Mouse (Mus musculus) heart, postnatal 0 days (tissue): ENCODE results near the gene Trmo. TPM values are rescaled to one million over a fixed set of nuclear protein-coding genes. Genes with fewer than 3 reads are reported as not detected.

Source experiments
- ATAC-seq: fragments of 200-750 bp; cut with Nextera tagmentation; 2 replicates; pipeline ENCODE4 v1.8.0; 2017; ENCODE audit warnings: low read depth, moderate number of reproducible peaks, moderate library complexity; ENCODE audit not compliant: insufficient read depth
- DNase-seq: peaks from one replicate; pipeline ENCODE4 v3.0.0-alpha.2; 2016; ENCODE audit warnings: low spot score
- H3K27ac ChIP-seq: fragments of 300-500 bp; sonication (generic); 2 replicates; pipeline ENCODE4 v1.5.1; 2014; ENCODE audit warnings: low read depth, mild to moderate bottlenecking
- H3K27me3 ChIP-seq: fragments of 300-500 bp; sonication (generic); 2 replicates; pipeline ENCODE4 v1.6.1; 2014; ENCODE audit warnings: low read length, mixed read lengths; ENCODE audit not compliant: control insufficient read depth, insufficient read depth
- H3K36me3 ChIP-seq: fragments of 300-500 bp; sonication (generic); replicated peaks from 2 replicates; pipeline ENCODE4 v1.6.1; 2014; ENCODE audit warnings: low read length, mixed read lengths; ENCODE audit not compliant: control insufficient read depth, insufficient read depth
- H3K4me1 ChIP-seq: fragments of 300-500 bp; sonication (generic); 2 replicates; pipeline ENCODE4 v1.6.1; 2014; ENCODE audit warnings: antibody characterized with exemption; ENCODE audit not compliant: control insufficient read depth, insufficient read depth
- H3K4me2 ChIP-seq: fragments of 300-500 bp; sonication (generic); 2 replicates; pipeline ENCODE4 v1.6.1; 2014; ENCODE audit warnings: low read depth, mild to moderate bottlenecking, low read length, moderate library complexity
- H3K4me3 ChIP-seq: fragments of 300-500 bp; sonication (generic); 2 replicates; pipeline ENCODE4 v1.5.1; 2014; ENCODE audit warnings: low read depth, low read length
- H3K9ac ChIP-seq: fragments of 300-500 bp; sonication (generic); replicated peaks from 2 replicates; pipeline ENCODE4 v1.6.1; 2014; ENCODE audit warnings: low read depth, low read length, mixed read lengths
- H3K9me3 ChIP-seq: fragments of 300-500 bp; sonication (generic); replicated peaks from 2 replicates; pipeline ENCODE4 v1.6.1; 2016; ENCODE audit warnings: low read length; ENCODE audit not compliant: control insufficient read depth
- CTCF ChIP-seq: IDR thresholded peaks from 2 replicates; pipeline ENCODE4 v1.5.1; 2016; ENCODE audit warnings: antibody characterized with exemption, control low read depth, low read depth
- EP300 ChIP-seq: IDR thresholded peaks from 2 replicates; pipeline ENCODE4 v1.6.1; 2016; ENCODE audit warnings: antibody characterized with exemption, low read depth
- WGBS: fragments of 180-500 bp; shearing (Covaris S2); extraction: QIAGEN DNeasy Blood & Tissue Kit; methylation state at CpG from one replicate; pipeline ENCODE4 v1.1.7; 2014; 5-methylcytosine and 5-hydroxymethylcytosine counted together
- polyA plus RNA-seq: library from polyadenylated mRNA; unstranded; fragments of >200 nt; fragmentation: Nextera tagmentation; extraction: Ambion mirVana; gene quantifications from 2 replicates; pipeline ENCODE4 v1.2.1, GENCODE M21; 2015
- total RNA-seq: library from RNA; depleted of rRNA; stranded (reverse); fragments of >200 nt; gene quantifications from 2 replicates; pipeline ENCODE4 v1.2.3, GENCODE M21; 2014; ENCODE audit warnings: low replicate concordance; rRNA removed

Gene Trmo
- total and polyA plus RNA-seq, 2 experiments from 2014 or later = 6.5 to 12.1 TPM

DNA sequence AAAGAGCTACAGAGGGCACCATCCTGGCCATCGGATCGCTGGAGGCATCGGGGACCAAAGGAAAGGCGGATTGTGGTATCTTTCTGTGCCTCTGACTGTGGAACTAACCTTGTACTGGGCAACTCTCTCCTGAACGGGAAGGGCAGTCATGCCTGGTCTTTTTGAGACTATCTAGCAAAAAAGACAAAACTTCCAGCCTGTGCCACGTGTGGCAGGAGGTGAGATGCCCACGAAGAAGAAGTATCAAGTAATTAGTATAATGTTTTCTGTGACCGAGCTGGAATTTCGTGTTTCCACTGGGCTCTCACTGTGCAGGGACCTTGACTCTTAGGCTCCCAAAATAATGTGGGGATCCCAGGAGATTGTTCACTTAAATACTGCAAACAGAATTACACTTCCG is 50.2 kb downstream of the Trmo start:
- Histone ChIP-seq H3K4me2 (no peak overlapping the region), H3K4me3 (no peak overlapping the region), H3K27me3 (peaks cover 66% of the 10 kb centered on the region), H3K9ac (no peak overlapping the region), H3K9me3 (no peaks in the 10 kb centered on the region), H3K36me3 (no peaks in the 10 kb centered on the region), H3K27ac (no peak overlapping the region), H3K4me1 (peaks cover 7% of the 10 kb centered on the region; the same call in 1 of the 2 replicates)
- ATAC-seq = no peak
- 26% methylated on average over 10 of the region's 10 CpGs for WGBS
- no peak for TF ChIP-seq CTCF
- no peak for TF ChIP-seq EP300
- DNase-seq = no peak

DNA sequence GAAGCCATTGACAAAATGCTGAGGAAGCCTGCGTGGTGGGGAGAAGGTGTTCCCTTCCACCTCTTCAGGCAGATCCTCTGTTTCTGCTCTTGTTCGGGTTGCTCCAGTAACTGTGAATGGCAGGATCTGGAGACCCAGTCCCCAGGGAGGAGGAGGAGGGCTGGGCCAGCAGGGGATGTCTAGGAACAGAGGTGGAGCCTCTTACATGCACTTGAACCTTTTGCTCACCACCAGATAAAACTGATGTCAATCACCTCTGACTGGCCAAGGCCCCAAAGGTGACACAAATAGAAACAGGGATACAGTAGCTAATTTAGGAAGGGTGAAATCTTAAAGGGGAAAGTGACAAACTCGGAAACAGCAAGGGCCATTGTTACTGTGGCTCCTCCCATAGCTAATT is 51.2 kb downstream of the Trmo start:
- Histone ChIP-seq H3K36me3 (no peaks in the 10 kb centered on the region), H3K27me3 (peaks cover 56% of the 10 kb centered on the region), H3K9me3 (no peaks in the 10 kb centered on the region), H3K9ac (no peak overlapping the region), H3K4me1 (peaks cover 7% of the 10 kb centered on the region; the same call in 1 of the 2 replicates), H3K4me2 (no peak overlapping the region), H3K27ac (no peak overlapping the region), H3K4me3 (no peak overlapping the region)
- DNase-seq = no peak
- no peak for TF ChIP-seq CTCF
- TF ChIP-seq EP300 = no peak
- 4% methylated on average over 3 of the region's 3 CpGs for WGBS
- ATAC-seq = no peak

DNA sequence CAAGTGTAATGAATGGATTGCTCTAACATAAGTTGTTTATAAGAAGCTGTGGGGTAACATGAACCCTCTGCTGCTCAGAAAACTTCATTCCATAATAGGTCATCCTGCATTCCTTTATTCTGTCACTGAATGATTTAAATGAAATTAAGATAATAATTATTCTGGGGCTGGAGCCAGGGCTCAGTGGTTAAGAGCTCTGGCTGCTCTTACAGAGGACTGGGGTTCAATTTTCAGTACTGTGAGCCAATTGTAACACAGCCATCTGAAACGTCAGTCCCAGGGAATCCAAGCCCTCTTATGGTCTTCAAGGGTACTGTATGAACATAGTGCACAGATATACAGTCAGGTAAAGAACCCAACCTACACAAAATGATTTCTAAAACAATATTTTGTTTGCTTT is 53.4 kb downstream of the Trmo start:
- no peak for ATAC-seq
- TF ChIP-seq CTCF (no peak), EP300 (no peak)
- H3K4me2 ChIP-seq = no peak overlapping the region
- no peak overlapping the region for H3K4me3 ChIP-seq
- DNase-seq = no peak
- no peaks in the 10 kb centered on the region for H3K9me3 ChIP-seq
- 17% methylated on average over 1 of the region's 1 CpGs for WGBS
- H3K36me3 ChIP-seq = no peaks in the 10 kb centered on the region
- H3K4me1 ChIP-seq = peaks cover 7% of the 10 kb centered on the region; the same call in 1 of the 2 replicates
- H3K27me3 ChIP-seq = peaks cover 34% of the 10 kb centered on the region
- H3K27ac ChIP-seq = no peak overlapping the region
- no peak overlapping the region for H3K9ac ChIP-seq

DNA sequence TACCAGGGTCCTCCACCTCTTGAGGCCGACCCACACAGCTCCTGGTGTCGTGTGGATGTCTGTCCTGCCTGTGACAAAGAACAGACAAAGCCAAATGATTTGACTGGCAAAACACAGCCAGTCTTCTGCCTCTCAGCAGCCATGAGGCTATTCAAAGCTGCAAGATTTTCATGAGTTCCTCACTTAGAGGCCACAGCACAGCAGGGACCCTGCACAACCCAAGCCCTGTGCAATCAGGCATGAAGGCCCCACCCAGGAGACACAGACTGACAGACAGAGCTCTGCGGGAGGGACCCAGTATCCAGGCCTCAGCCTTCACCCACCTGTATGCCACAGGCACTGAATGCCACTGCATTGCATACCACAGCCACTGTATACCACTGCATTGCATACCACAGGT is 60.3 kb downstream of the Trmo start:
- no peaks in the 10 kb centered on the region for H3K4me1 ChIP-seq
- no peaks in the 10 kb centered on the region for H3K9me3 ChIP-seq
- no peak overlapping the region for H3K9ac ChIP-seq
- no peak overlapping the region for H3K4me3 ChIP-seq
- H3K4me2 ChIP-seq = no peak overlapping the region
- 0 out of 2 replicates have a peak, but pooled peaks cover 4% of the 10 kb centered on the region for H3K27me3 ChIP-seq
- H3K27ac ChIP-seq = no peak overlapping the region
- no peak for ATAC-seq
- TF ChIP-seq EP300 (no peak), CTCF (no peak)
- no peak for DNase-seq
- H3K36me3 ChIP-seq = no peaks in the 10 kb centered on the region
- WGBS = 45% methylated on average over 3 of the region's 3 CpGs

Other genes with a start within 250 kb of the Trmo start
- 9.4 and 18.0 TPM in 2 replicates for gene Xpa, start 193.1 kb downstream of the Trmo start, total RNA-seq
- 17.6 and 19.1 TPM in 2 replicates for gene Xpa, start 193.1 kb downstream of the Trmo start, polyA plus RNA-seq
- 1.1 TPM in 1 of 2 replicates, not detected in the other for gene Foxe1, start 45.8 kb downstream of the Trmo start, total RNA-seq
- gene Foxe1, start 45.8 kb downstream of the Trmo start, polyA plus RNA-seq = 0.05 TPM in 1 of 2 replicates, not detected in the other
- gene Hemgn, start 24.1 kb upstream of the Trmo start, total RNA-seq = 0.27 TPM in 1 of 2 replicates, not detected in the other
- 0.37 TPM in 1 of 2 replicates, not detected in the other for gene Hemgn, start 24.1 kb upstream of the Trmo start, polyA plus RNA-seq
- 3.6 and 9.2 TPM in 2 replicates for gene Anp32b, start 61.5 kb upstream of the Trmo start, total RNA-seq
- gene Anp32b, start 61.5 kb upstream of the Trmo start, polyA plus RNA-seq = 75.8 and 76.0 TPM in 2 replicates
- gene Nans, start 99.8 kb upstream of the Trmo start, total RNA-seq = 54.2 and 54.6 TPM in 2 replicates
- 36.2 and 38.2 TPM in 2 replicates for gene Nans, start 99.8 kb upstream of the Trmo start, polyA plus RNA-seq
- 3.4 and 10.9 TPM in 2 replicates for gene Trim14, start 146.7 kb upstream of the Trmo start, total RNA-seq
- gene Trim14, start 146.7 kb upstream of the Trmo start, polyA plus RNA-seq = 0.46 and 0.85 TPM in 2 replicates
- gene Coro2a, start 212.8 kb upstream of the Trmo start, total RNA-seq = 0.70 and 1.6 TPM in 2 replicates
- gene Coro2a, start 212.8 kb upstream of the Trmo start, polyA plus RNA-seq = 0.22 and 0.26 TPM in 2 replicates